Mouse (Mus musculus): ENCODE measurements around the gene Dhodh.

Dhodh gene

DNA sequence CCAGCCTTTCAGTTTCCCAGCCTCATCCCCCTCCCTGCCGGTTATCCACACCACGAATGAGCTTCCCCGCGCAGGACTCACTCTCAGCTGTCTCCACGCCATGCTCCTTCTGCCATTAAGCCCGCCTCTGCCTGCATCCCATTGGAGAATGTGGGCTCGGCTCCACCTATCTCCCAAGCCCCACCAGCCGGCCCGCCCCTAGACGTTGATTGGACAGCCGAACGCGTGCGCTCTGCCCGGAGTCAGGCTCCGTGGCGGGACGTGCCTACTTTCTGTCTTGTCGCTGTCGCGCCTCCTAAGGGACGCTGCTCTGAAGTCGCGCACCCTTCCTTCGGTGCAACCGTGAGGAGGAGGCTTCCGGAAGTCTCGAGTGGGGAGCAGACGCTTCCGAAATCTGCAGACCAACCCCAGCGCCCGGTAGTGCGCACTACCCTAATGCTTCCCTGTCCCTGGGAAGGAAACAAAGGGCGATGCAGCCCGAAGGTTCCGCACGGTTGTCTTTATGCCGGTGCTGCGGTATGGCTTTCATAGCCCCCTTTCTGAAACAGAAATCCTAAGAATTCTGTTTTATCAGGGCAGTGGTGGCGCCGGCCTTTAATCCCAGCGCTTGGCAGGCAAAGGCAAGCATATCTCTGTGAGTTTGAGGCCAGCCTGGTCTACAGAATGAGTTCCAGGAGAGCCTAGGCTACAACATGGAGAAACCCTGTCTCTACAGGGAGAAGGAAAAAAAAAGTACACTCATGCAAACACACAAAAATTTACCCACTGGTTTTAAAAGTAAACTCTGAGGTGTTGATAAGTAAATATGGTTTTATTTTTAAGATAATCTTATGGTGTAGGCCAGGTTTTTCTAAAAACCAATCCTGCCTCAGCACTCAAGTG lies at the start of gene Dhodh:
Dhodh (minus strand) TSS at position 403 of the 882 bp plus-strand sequence.
- DNase-seq (ENCODE audit: extremely low read depth, low read depth): peak; percentile 92

DNA sequence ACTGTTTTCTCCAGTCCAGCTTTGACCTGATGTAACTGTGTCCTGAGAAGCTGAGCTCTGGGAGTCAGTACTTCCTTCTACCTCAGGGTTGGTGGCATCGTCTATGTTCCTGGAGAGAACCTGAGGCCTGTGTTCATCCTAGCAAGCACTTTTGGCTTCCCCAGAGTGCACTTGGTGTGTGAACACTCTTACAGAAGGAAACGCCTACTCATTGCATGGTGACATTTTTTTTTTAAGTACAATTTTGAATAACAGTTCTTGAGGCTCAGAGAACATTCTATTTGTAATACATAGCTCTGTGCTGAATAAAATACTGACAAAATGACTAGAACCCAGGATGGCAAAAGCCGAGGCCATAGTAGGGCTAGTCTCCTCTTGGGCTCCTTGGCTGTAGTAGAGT lies 48.4 kb upstream of the Dhodh start:
- DNase-seq (ENCODE audit: extremely low read depth, low read depth): no peak

DNA sequence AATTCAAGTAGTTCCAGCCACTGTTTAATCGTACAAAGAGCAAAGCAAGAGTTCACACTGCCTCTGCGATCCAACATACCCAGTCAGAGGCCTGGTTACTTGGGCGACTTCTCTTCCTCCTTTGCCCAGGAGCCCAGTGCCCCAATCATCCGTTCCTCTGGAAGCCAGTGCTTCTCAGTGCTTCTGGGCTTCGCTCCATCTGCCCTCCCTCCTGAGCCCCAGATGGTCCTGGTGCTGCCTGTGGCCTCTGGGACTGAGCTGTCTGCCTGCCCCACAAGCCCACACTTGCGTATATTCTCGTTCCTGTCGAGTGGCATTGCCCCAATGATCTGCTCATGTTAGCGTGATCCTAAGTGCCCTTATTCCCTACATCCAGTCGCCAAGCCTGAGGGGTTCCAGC lies 42.3 kb upstream of the Dhodh start:
- no peak for DNase-seq (ENCODE audit: extremely low read depth, low read depth)

DNA sequence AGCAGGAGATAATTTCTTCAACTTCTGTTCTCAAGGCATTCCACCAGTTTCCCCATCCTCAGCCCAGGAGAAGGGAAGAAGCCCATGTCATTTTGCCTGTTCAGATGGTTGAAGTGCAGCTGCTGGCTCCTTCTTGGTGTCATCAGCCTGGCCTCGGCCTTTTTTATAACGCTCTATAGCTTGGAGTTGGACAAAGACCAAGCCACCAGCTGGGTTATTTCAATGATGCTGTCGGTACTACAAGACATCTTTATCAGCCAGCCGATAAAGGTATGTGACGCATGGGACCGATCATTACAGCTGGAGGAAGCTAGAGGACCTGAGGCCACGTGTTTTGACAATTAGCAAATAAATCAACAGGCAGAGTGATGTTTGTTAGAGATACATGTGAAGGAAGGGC lies 40.0 kb upstream of the Dhodh start:
- DNase-seq (ENCODE audit: extremely low read depth, low read depth): no peak

DNA sequence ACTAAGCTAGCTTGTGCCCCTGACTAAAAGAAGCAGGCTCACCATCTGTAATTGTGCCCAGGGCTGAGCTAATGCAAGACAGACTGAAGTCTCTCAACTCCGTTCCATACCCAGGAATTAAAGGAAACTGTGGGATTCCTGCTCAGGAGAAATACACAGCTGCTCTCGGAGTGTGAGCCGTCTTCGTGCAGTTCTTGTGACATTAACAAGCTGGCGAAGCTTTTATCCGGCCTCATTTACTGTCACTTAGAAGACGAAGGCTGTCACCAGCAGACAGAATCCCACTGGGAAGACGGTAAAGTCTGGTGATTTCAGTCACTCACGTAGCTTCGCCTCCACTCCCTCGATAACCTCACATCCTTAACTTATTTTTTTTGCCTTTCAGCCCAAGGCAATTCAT lies 38.9 kb upstream of the Dhodh start:
- no peak for DNase-seq (ENCODE audit: extremely low read depth, low read depth)

DNA sequence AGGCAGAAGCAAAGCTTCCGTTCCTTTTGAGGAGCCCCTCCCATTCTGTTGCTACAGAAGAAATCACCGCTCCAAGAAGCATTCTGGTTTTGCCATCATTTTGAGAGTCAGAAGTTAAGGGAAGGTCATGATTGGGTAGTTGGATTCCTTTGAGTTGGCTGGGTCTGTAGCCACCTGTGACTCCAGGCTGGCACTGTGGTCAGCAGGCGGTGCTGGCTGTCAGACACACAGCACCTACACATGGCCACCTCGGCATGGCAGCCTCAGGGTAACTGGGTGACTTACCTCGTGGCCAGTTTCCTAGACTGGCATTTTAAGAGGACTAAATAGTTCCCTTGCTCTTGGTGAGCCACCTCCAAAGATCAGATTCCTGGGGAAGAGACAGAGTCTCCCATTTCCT lies 32.8 kb upstream of the Dhodh start:
- no peak for DNase-seq (ENCODE audit: extremely low read depth, low read depth)

DNA sequence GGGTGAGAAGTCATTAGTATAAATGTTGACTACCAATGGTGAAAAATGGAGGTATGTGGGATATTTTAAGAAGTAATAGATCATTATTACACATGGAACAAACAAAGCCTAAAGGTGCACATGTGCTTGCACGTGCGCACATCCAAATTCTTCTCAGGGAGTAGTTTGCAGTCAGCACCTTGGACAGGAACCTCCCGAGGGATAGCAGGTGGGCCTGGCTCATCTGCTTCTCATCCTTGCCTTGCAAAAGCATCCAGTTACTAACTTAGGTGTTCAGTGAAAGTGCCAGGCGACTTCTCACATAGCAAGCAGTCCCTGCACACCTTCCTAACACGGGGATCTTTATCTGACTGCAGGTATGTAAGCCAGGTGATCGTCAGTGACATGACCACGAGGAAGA lies 31.9 kb upstream of the Dhodh start:
- DNase-seq (ENCODE audit: extremely low read depth, low read depth): no peak

DNA sequence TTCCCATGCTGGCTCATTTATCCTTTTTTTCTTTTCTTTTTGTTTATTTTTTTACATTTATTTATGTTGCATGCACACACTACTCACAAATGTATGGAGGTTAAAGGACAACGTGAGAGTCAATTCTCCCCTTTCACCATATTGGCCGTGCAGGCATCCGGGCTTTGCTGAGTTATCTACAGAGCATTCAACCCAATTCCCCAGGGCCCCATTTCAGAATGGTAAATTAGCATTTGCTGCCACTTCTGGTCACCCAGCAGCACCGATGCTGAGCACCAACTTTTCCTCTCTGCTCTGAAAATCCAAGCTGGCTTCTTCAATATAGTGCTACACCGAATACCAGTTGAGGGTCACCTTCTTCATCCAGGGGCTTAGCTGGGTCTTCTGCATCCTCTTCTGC lies 30.4 kb upstream of the Dhodh start:
- no peak for DNase-seq (ENCODE audit: extremely low read depth, low read depth)

DNA sequence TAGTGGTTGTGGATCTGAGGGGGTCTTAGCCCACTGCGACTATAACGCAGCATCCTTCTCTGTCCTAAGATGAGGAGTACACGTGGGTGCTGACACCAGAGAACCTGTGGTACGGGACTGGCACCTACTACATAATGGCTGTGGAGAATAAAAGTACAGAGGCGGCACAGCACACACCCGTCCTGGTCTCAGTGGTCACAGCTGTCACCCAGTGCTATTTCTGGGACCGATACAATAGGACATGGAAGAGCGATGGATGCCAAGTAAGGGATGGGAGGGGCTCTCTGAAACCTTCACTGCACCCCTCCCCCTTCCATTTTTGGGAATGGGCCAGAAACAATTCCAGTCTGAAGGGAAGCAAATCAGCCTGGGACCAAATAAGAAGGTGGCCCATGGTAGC lies 26.7 kb upstream of the Dhodh start:
- DNase-seq (ENCODE audit: extremely low read depth, low read depth): no peak

DNA sequence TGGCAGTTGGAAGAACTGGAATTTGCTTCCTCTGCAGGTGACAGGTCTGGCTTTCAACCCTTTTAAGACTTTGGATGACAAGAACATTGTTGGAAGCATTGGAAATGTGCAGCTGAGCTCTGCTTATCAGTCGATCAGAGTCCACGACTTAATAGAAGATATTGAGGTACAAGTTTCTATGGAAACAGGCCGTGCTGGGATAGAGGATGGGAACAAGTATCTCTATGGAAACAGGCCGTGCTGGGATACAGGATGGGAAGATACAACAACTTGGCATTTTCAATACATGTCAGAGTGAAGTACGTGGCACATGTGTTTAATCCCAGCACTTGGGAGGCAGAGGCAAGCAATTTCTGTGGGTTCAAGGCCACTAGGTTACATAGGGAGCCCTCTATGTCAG lies 24.0 kb upstream of the Dhodh start:
- DNase-seq (ENCODE audit: extremely low read depth, low read depth): no peak

DNA sequence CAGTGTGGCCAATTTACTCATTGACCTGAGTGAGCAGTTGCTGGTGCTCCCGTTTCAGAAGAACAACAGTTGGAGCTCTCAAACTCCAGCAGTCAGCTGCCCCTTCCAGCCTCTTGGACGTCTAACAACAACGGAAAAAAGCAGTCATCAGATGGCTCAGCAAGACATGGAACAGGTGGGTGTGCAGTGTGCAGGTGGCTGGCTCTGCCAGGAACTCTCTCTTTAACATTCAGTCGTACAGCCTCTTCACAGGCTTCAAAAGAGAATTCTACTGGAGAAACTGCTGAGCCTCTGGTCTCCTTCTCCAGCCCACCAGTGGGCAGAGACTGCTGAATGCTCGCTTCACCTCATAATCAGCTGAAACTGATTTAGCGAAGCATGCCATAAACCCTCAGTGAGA lies 20.2 kb upstream of the Dhodh start:
- no peak for DNase-seq (ENCODE audit: extremely low read depth, low read depth)

DNA sequence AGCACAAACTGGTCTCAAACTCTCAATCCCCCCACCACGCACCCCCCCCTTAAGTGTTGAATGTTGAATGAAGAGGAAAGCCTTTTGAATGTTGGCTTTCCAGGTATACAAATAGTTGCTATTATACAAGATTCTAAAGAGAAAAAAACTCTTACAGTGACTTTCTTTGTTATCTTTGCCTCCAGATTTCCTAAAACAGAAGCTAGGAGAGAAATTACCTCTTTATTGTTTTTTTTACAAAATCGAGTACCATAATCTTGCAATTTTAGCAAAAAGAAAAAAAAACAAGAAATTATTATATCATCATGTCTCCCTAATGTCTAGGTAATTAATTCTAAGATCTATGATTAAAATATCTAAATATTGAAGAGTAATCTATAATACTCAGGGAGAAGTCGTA lies 7.1 kb upstream of the Dhodh start:
- no peak for DNase-seq (ENCODE audit: extremely low read depth, low read depth)

DNA sequence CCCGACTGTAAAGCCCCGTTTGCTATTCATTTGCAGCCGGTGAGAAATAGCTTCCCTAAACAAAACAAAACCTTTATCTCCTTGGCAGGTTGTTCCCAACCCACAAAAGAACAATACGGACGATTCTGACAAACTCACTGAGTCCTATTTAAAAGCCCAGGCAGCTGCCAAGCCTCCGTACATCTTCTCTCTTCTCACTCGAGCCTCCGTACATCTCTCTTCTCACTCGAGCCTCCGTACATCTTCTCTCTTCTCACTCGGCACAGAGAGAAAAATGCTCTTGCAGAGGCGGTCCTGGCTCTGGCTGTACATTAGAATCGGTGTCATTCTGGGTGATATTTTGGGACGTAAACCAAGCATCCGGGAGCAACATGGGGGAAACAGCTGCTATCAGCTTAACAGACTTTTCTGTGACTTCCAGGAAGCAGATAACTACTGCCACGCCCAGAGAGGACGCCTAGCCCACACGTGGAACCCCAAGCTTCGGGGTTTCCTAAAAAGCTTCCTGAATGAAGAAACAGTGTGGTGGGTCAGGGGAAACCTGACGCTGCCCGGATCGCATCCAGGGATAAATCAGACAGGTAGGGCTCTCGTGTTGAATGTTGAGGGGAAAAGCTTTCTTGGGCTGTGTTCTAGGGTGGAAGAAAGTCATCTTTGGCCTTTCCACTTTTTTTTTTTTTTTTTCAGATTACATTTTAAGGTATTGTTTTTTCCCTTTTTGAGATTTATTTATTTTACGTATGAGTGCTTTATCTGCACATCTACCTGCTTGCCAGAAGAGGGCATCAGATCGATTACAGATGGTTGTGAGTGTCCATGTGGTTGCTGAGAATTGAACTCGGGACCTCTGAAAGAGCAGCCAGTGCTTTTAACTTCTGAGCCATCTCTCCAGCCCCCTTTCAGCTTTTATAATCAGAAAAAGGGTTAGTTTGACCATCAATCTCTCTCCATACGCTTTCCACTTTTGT lies 6.1 kb upstream of the Dhodh start, which contains the start of gene Pkd1l3:
Pkd1l3 (plus strand) TSS at position 275 of the 968 bp plus-strand sequence.
- peak; percentile 83 for DNase-seq (ENCODE audit: extremely low read depth, low read depth)

DNA sequence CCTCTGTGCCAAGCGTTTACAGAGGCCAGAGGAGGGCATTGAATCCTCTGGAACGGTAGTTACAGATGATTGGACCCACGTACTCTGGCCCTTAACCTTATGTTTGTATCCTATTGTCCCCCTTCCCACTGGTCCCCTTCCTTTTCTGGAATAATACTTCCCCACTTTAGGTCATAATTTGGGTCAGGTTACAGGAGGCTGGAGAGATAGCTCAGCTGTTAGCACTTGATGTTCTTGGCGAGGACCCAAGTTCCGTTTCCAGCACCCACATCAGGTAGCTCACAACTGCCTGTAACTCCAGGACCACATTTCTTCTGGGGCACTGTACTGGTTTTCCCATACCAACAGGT lies 655 bp upstream of the Dhodh start:
- DNase-seq (ENCODE audit: extremely low read depth, low read depth): peak; percentile 66

DNA sequence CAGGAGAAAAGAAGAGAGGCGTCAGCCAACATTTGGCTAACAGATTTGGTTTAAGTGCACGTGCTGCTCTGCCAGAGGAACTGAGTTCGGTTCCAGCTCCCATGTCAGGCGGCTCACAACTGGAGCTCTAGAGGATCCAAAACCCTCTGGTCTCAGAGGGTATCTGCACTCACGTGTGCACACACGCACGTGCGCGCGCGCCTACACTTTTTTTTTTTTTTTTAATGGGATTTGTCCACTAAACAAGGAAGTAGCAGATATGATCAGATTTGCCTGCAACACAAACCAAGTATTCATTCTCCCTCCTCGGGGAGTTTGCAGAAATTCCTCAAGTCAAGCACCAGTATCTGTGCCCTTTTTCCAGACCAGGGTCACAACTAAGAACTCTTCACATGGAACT lies 823 bp downstream of the Dhodh start:
- DNase-seq (ENCODE audit: extremely low read depth, low read depth): peak; percentile 52

DNA sequence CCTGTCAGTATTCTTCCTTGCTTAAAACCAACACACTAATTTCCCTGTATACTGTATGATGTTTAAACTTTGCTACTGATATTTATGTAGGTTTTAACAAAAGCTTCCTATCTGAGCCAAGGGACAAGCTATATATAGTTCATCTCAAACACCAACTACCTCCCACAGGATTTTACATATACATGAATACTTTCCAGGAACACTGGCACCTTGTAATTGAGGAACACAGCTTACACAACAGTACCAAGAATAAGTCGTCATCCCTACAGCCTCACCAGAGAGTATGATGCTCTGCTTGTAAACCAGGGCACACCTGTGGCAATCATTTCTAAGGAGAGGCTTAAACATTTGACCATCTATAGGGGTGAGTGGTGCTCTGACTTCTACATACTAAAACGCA lies 1.7 kb downstream of the Dhodh start:
- DNase-seq (ENCODE audit: extremely low read depth, low read depth): no peak

DNA sequence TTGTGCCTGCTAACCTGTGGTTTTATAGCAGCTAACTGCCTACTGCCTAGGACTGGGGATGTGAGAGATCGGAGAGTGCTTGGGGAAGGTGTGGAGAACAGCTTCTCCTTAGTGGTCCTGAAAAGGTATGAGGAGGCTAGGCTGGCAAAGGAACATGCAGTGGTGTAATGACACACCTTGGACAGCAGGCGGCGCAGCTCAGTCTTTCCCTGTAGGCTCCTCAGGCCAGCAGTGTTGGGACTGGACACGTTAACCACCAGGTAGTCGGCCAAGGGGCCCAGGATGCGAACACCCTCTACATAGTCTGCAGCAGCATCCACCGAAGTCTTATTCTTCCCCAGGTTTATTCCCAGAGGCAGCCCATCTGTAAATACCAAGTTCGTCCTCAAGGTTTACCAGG lies 12.6 kb downstream of the Dhodh start:
- no peak for DNase-seq (ENCODE audit: extremely low read depth, low read depth)

DNA sequence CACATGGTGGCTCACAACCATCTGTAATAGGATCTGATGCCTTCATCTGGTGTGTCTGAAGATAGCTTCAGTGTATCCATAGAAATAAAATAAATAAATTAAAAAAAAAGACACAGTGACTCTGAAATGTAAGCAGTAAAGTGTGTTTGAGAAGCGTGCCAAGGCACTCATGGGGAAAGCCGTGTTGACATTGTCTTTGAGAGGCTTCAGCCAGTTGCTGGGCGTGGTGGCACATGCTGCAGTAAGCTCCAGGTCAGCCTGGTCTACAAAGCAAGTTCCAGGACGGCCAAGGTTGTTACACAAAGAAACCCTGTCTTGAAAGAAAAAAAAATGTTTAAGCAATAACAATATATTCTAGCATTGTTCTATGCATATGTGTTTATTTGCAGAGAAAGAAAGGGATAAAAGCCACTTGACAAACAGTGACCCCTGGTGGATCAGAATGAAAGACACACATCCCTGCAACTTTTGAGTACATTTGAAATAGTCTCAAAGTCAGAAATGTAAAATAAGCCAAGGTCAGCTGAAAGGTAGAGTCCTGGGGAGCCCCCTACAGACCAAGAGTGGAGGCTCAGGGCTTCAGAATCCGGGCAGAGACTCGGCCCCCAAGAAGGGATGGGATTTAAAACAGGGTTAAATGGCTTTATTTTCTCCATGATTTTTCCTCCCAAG lies 15.2 kb downstream of the Dhodh start:
- DNase-seq (ENCODE audit: extremely low read depth, low read depth): peak; percentile 54

DNA sequence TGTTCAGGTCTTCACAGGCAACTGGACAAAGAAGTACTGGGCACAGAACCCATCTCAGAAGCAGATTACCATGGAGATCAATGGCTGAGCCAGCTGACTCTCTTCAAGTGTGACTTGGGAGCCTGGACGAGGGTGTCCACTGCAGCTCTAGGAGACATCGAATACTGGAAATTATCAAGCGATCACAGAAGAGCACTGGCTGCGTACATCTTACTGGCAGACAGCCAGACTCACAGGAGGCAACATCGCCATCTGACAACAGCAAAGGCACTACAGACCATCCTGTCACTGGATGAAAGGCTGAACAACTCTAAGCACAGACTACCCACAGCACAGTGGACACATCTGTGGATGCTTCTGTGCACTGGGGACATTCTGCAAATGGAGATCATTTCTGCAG lies 16.3 kb downstream of the Dhodh start:
- DNase-seq (ENCODE audit: extremely low read depth, low read depth): no peak

DNA sequence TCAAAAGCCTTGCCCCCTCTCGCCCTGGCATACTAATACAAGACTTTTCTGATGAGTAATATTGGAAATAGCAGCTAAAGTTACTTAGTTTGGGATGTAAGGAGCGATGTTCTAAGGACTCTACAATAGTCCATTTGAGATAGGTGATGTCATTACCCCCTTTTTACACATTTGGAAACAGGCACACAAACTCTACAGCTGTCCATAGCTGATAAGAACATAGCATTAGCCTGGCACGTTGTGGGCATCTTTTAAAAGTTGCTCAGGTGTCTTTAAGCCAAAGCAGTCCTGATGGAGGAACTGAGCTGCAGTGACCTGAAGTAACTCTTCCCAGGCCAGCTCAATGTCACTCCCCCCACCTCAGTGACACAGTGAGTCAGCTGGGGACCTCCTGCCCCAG lies 17.1 kb downstream of the Dhodh start:
- DNase-seq (ENCODE audit: extremely low read depth, low read depth): no peak

DNA sequence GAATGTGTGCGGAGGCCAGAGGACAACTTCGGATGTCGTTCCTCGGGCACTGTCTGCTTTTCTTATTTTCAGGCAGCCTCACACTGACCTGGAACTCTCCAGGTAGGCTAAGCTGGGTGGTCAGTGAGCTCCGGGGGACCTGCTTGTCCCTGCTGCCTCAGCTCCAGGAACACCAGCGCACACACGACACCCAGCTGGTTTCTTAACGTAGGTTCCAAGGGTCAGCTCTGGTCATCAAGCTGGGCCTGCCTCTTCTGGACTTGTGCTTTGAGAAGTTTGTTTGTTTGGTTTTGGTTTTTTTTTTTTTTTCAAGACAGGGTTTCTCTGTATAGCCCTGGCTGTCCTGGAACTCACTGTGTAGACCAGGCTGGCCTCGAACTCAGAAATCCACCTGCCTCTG lies 17.6 kb downstream of the Dhodh start:
- DNase-seq (ENCODE audit: extremely low read depth, low read depth): no peak

DNA sequence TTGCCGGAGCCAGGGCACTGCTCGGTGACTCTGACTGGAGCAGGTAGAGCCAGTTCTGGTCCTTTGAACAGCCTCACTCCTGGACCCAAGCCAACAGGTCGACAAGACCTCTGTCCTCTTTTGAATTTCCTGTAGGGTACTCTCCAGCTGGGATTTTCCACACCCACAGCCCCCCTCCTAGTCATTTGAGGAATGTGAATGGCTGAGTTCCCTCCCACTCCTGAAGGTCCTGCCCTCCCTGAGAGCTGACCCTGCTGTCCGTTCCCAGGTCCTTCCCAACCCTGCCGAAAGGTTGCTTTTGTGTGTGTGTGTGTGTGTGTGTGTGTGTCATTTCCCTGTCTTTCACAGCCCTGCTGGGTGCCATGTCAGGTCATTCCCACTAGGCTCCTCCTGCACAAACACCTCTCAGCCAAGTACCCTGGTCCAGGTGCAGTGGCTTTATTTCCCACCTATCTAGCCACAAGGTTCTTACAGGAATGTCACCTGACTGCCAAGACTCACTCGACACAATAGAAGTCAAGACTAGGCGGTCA lies 21.4 kb downstream of the Dhodh start:
- no peak for DNase-seq (ENCODE audit: extremely low read depth, low read depth)
